Mouse (Mus musculus) ES-Bruce4 (cell line): ENCODE results near the gene Zfyve19. TPM values are rescaled to one million over a fixed set of nuclear protein-coding genes. Genes with fewer than 3 reads are reported as not detected.

Experiments
- H3K27ac ChIP-seq: 2 replicates; pipeline ENCODE4 v1.5.1; 2012; ENCODE audit warnings: low read length, inconsistent platforms; ENCODE audit not compliant: insufficient read depth
- H3K27me3 ChIP-seq: 2 replicates; pipeline ENCODE4 v1.6.1; 2012; ENCODE audit warnings: mild to moderate bottlenecking, low read length, inconsistent platforms; ENCODE audit not compliant: control insufficient read depth, poor library complexity, insufficient read depth, severe bottlenecking
- H3K36me3 ChIP-seq: 2 replicates; pipeline ENCODE4 v1.6.1; 2012; ENCODE audit warnings: inconsistent platforms, mild to moderate bottlenecking, low read length, moderate library complexity; ENCODE audit not compliant: control insufficient read depth, poor library complexity, insufficient read depth, severe bottlenecking
- H3K4me1 ChIP-seq: one replicate; pipeline ENCODE4 v1.8.1; 2011; ENCODE audit warnings: low read length; ENCODE audit not compliant: control insufficient read depth, insufficient read depth
- H3K4me3 ChIP-seq: 2 replicates; pipeline ENCODE4 v1.5.1; 2011; ENCODE audit warnings: low read depth, mild to moderate bottlenecking, low read length
- H3K9ac ChIP-seq: 2 replicates; pipeline ENCODE4 v1.6.1; 2012; ENCODE audit warnings: low read depth, mild to moderate bottlenecking, inconsistent platforms; ENCODE audit not compliant: poor library complexity, severe bottlenecking
- H3K9me3 ChIP-seq: replicated peaks from 2 replicates; pipeline ENCODE4 v1.6.1; 2012; ENCODE audit warnings: mild to moderate bottlenecking, low read length, inconsistent platforms; ENCODE audit not compliant: control insufficient read depth, poor library complexity, insufficient read depth, severe bottlenecking
- CTCF ChIP-seq: IDR thresholded peaks from one replicate; pipeline ENCODE4 v1.8.1; 2011; ENCODE audit warnings: low read depth, low read length
- EP300 ChIP-seq: IDR thresholded peaks from 2 replicates; pipeline ENCODE4 v1.6.1; 2011; ENCODE audit warnings: low read depth, low read length; ENCODE audit not compliant: insufficient read depth
- POLR2A ChIP-seq: IDR thresholded peaks from one replicate; pipeline ENCODE4 v1.8.1; 2011; ENCODE audit warnings: low read length; ENCODE audit not compliant: insufficient read depth
- polyA plus RNA-seq: library from polyadenylated mRNA; stranded (reverse); fragments of >200 nt; gene quantifications from 2 replicates; pipeline ENCODE4 v1.2.4, GENCODE M21; 2011; ENCODE audit warnings: low read depth; ENCODE audit not compliant: missing spikeins, insufficient read depth, insufficient read length

The Zfyve19 gene
- polyA plus RNA-seq, 1 experiment = 11.9 TPM

GRCm38 (mm10) chr2:119236682-119237209 is 28.3 kb downstream of the Zfyve19 start:
- Histone ChIP-seq H3K4me3 (peak overlapping the region; percentile 90), H3K36me3 (no peaks in the 10 kb centered on the region), H3K27ac (peak overlapping the region; percentile 44), H3K9ac (peak overlapping the region; percentile 78), H3K9me3 (no peaks in the 10 kb centered on the region), H3K4me1 (peaks cover 6% of the 10 kb centered on the region), H3K27me3 (no peaks in the 10 kb centered on the region)
- TF ChIP-seq POLR2A (no peak), CTCF (no peak), EP300 (peak; percentile 80; the same call in 1 of the 2 replicates)

- no peaks in the 10 kb centered on the region for H3K36me3 ChIP-seq
- H3K9ac ChIP-seq = peak within 1 kb of the TSS; percentile 78
- H3K4me1 ChIP-seq = peaks cover 9% of the 10 kb centered on the region
- no peaks in the 10 kb centered on the region for H3K27me3 ChIP-seq
- peak within 1 kb of the TSS; percentile 58 for H3K27ac ChIP-seq
- no peaks in the 10 kb centered on the region for H3K9me3 ChIP-seq
- TF ChIP-seq EP300 (no peak), POLR2A (no peak), CTCF (no peak)
- peak within 1 kb of the TSS; percentile 90 for H3K4me3 ChIP-seq
Measured at GRCm38 (mm10) chr2:119237210-119237870, 28.9 kb downstream of the Zfyve19 start, which contains the start of gene Spint1. Spint1 (plus strand) TSS chr2:119237362.

- H3K27me3 ChIP-seq = no peaks in the 10 kb centered on the region
- TF ChIP-seq POLR2A (no peak), CTCF (no peak), EP300 (no peak)
- H3K27ac ChIP-seq = no peak overlapping the region
- peak overlapping the region; percentile 78 for H3K9ac ChIP-seq
- H3K36me3 ChIP-seq = no peaks in the 10 kb centered on the region
- no peaks in the 10 kb centered on the region for H3K9me3 ChIP-seq
- peak overlapping the region; percentile 90 for H3K4me3 ChIP-seq
- H3K4me1 ChIP-seq = peaks cover 9% of the 10 kb centered on the region
Measured at GRCm38 (mm10) chr2:119237871-119238220, 29.4 kb downstream of the Zfyve19 start.

GRCm38 (mm10) chr2:119238671-119239070 is 30.3 kb downstream of the Zfyve19 start:
- Histone ChIP-seq H3K9ac (peak overlapping the region; percentile 78; the same call in 1 of the 2 replicates), H3K36me3 (peaks cover 3% of the 10 kb centered on the region; the same call in 1 of the 2 replicates), H3K9me3 (no peaks in the 10 kb centered on the region), H3K4me3 (peak overlapping the region; percentile 90), H3K4me1 (peaks cover 9% of the 10 kb centered on the region), H3K27ac (no peak overlapping the region), H3K27me3 (no peaks in the 10 kb centered on the region)
- TF ChIP-seq EP300 = 0 out of 2 replicates have a peak, but pooled peaks have one; percentile 28
- no peak for TF ChIP-seq POLR2A

GRCm38 (mm10) chr2:119240075-119240818 is 31.8 kb downstream of the Zfyve19 start:
- TF ChIP-seq CTCF (no peak), POLR2A (no peak), EP300 (peak; percentile 94)
- Histone ChIP-seq H3K4me1 (peaks cover 9% of the 10 kb centered on the region), H3K27me3 (no peaks in the 10 kb centered on the region), H3K9me3 (no peaks in the 10 kb centered on the region), H3K36me3 (peaks cover 6% of the 10 kb centered on the region), H3K4me3 (peak overlapping the region; percentile 3; the same call in 1 of the 2 replicates), H3K27ac (peak overlapping the region; percentile 67), H3K9ac (no peak overlapping the region)
